Mouse (Mus musculus) liver, postnatal 0 days (tissue): ENCODE results near the gene Mrgprd.

Experiments
- CTCF ChIP-seq: sonication (generic); IDR thresholded peaks from 2 replicates; pipeline ENCODE4 v1.5.1; 2016; ENCODE audit warnings: antibody characterized with exemption, low read depth
- EP300 ChIP-seq: IDR thresholded peaks from 2 replicates; pipeline ENCODE4 v1.6.1; 2016; ENCODE audit warnings: antibody characterized with exemption, low read depth, mild to moderate bottlenecking

GRCm38 (mm10) chr7:145301008-145301340 is 13.7 kb upstream of the Mrgprd start:
- TF ChIP-seq CTCF (no peak), EP300 (no peak)
